Mouse (Mus musculus): ENCODE data around the gene Svs3b. TPM values are rescaled to one million over a fixed set of nuclear protein-coding genes. Genes with fewer than 3 reads are reported as not detected.
"Not testable (repeated sequence)": the region's sequence is repeated elsewhere in the genome, so short reads cannot be mapped to it uniquely, and the experiment has no call there.

Gene Svs3b
- not detected in 2 replicates for polyA plus RNA-seq (2012; ENCODE audit: insufficient read depth, low replicate concordance)

GRCm38 (mm10) chr2:164256540-164256939, at the start of gene Svs3b:
Gene Svs3b (minus strand): TSS chr2:164256640.
- not testable (repeated sequence) for H3K9me3 ChIP-seq; H3K4me1 ChIP-seq; H3K4me3 ChIP-seq (replicated peaks); H3K36me3 ChIP-seq (replicated peaks; ENCODE audit: low read length); H3K27me3 ChIP-seq (replicated peaks)

- H3K27me3 ChIP-seq (replicated peaks); H3K4me3 ChIP-seq (replicated peaks); H3K9me3 ChIP-seq; H3K4me1 ChIP-seq; H3K36me3 ChIP-seq (replicated peaks; ENCODE audit: low read length): not testable (repeated sequence)
Observed at GRCm38 (mm10) chr2:164288968-164289367, 32.5 kb upstream of the Svs3b start, which contains the start of gene Svs3a. Gene Svs3a (plus strand): TSS chr2:164289268.

GRCm38 (mm10) chr2:164278359-164278758, 21.9 kb upstream of the Svs3b start, which contains the start of gene Svs4:
Gene Svs4 (minus strand): TSS chr2:164278459.
- TF ChIP-seq FLI1 (IDR thresholded peaks at IDR 0.05; ENCODE audit: low read length), result no peak
- no peak for TF ChIP-seq GATA1 (IDR thresholded peaks at IDR 0.05; ENCODE audit: borderline replicate concordance, low read length)
- Histone ChIP-seq H3K9me3 (no peaks in the 10 kb centered on the region), H3K27me3 (replicated peaks) (no peaks in the 10 kb centered on the region), H3K4me3 (replicated peaks) (no peak within 1 kb of the TSS), H3K36me3 (replicated peaks; ENCODE audit: low read length) (no peaks in the 10 kb centered on the region), H3K4me1 (no peaks in the 10 kb centered on the region)

- Histone ChIP-seq H3K27me3 (replicated peaks) (peaks cover 9% of the 10 kb centered on the region), H3K4me3 (replicated peaks) (no peak within 1 kb of the TSS), H3K9me3 (no peaks in the 10 kb centered on the region), H3K36me3 (replicated peaks; ENCODE audit: low read length) (no peaks in the 10 kb centered on the region), H3K4me1 (no peaks in the 10 kb centered on the region)
- no peak for TF ChIP-seq FLI1 (IDR thresholded peaks at IDR 0.05; ENCODE audit: low read length)
- TF ChIP-seq GATA1 (IDR thresholded peaks at IDR 0.05; ENCODE audit: borderline replicate concordance, low read length), result no peak
Observed at GRCm38 (mm10) chr2:164238366-164238765, 18.1 kb downstream of the Svs3b start, which contains the start of gene Svs2. Gene Svs2 (minus strand): TSS chr2:164238466.

DNA sequence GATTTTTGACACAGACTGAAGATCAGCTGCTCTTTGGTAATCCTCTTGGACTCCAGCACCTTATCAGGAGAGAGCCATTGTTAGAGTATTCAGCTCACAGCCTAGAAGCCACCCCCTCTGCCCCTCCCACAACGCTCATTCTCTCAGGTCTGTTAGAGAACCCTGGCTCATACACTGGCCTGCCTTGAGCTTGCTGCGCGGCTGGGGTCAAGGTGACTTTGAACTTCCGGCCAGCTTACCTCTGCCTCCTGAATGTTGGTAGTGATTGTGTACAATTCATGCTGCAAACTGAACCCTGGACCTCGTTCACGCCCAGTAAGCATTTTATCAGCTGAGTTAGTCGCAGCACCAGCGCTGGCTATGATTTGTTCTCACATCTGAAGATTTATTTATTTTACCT, 23.8 kb downstream of the Svs3b start:
- H3K36me3 ChIP-seq (replicated peaks; ENCODE audit: low read length), result no peaks in the 10 kb centered on the region
- H3K27me3 ChIP-seq (replicated peaks), result peaks cover 8% of the 10 kb centered on the region
- TF ChIP-seq GATA1 (IDR thresholded peaks at IDR 0.05; ENCODE audit: borderline replicate concordance, low read length), result no peak
- no peak for TF ChIP-seq FLI1 (IDR thresholded peaks at IDR 0.05; ENCODE audit: low read length)
- H3K4me1 ChIP-seq, result no peaks in the 10 kb centered on the region
- H3K9me3 ChIP-seq, result no peaks in the 10 kb centered on the region
- H3K4me3 ChIP-seq (replicated peaks), result no peak overlapping the region

GRCm38 (mm10) chr2:164228361-164229070, 27.9 kb downstream of the Svs3b start:
- Histone ChIP-seq H3K4me3 (replicated peaks) (no peak overlapping the region), H3K27me3 (replicated peaks) (peaks cover 7% of the 10 kb centered on the region), H3K4me1 (no peaks in the 10 kb centered on the region), H3K9me3 (no peaks in the 10 kb centered on the region), H3K36me3 (replicated peaks; ENCODE audit: low read length) (no peaks in the 10 kb centered on the region)
- no peak for TF ChIP-seq GATA1 (IDR thresholded peaks at IDR 0.05; ENCODE audit: borderline replicate concordance, low read length)
- TF ChIP-seq FLI1 (IDR thresholded peaks at IDR 0.05; ENCODE audit: low read length), result no peak

GRCm38 (mm10) chr2:164221522-164221921, 34.9 kb downstream of the Svs3b start, which contains the start of gene Wfdc15b:
Gene Wfdc15b (minus strand): TSS chr2:164221660.
- peaks cover 17% of the 10 kb centered on the region for H3K27me3 ChIP-seq (replicated peaks)
- H3K36me3 ChIP-seq (replicated peaks; ENCODE audit: low read length), result no peaks in the 10 kb centered on the region
- TF ChIP-seq GATA1 (IDR thresholded peaks at IDR 0.05; ENCODE audit: borderline replicate concordance, low read length) (no peak), FLI1 (IDR thresholded peaks at IDR 0.05; ENCODE audit: low read length) (no peak)
- H3K4me3 ChIP-seq (replicated peaks), result no peak within 1 kb of the TSS
- no peaks in the 10 kb centered on the region for H3K4me1 ChIP-seq
- no peaks in the 10 kb centered on the region for H3K9me3 ChIP-seq

DNA sequence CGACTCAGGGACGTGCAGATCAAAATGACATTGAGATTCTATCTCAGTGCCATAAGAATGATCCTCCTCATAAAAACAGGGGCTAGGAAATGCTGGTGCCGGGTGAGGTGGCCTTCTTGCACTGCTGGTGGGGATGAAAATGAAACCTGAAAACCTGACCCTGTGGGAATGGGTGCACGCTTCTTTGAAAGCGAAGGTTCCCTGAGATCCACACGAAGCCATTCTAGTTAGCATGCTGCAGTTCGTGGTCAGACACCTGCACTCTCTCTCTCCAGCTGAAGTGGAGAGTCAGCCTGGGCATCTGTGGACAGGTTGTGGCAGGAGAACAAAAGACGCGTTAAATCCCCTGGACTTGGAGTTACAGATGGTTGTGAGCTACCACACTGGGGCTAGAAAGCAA, 37.1 kb downstream of the Svs3b start:
- Histone ChIP-seq H3K36me3 (replicated peaks; ENCODE audit: low read length) (no peaks in the 10 kb centered on the region), H3K4me3 (replicated peaks) (no peak overlapping the region), H3K4me1 (no peaks in the 10 kb centered on the region), H3K9me3 (no peaks in the 10 kb centered on the region), H3K27me3 (replicated peaks) (peaks cover 22% of the 10 kb centered on the region)
- no peak for TF ChIP-seq FLI1 (IDR thresholded peaks at IDR 0.05; ENCODE audit: low read length)
- no peak for TF ChIP-seq GATA1 (IDR thresholded peaks at IDR 0.05; ENCODE audit: borderline replicate concordance, low read length)

DNA sequence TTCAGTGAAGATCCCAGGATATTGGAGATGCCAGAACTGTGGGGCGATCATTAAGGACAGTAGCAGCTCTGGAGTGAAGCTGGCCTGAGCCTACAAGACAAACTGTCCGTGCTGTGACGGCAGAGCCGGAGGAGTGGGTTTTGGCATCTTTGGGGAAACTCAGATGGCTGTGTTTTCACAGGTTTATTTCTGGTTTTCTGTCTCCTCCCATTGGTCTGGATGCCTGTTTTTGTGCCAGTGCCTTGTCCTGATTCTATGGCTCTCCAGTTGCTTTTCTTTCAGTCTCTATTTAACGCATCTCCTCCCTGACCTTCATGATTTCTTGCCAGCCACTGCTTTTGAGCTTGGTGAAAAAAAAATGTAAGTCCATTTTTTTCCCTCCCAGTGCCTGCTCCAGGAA, 43.7 kb downstream of the Svs3b start:
- no peak for TF ChIP-seq GATA1 (IDR thresholded peaks at IDR 0.05; ENCODE audit: borderline replicate concordance, low read length)
- no peak for TF ChIP-seq FLI1 (IDR thresholded peaks at IDR 0.05; ENCODE audit: low read length)
- H3K36me3 ChIP-seq (replicated peaks; ENCODE audit: low read length), result no peaks in the 10 kb centered on the region
- H3K9me3 ChIP-seq, result peaks cover 7% of the 10 kb centered on the region

GRCm38 (mm10) chr2:164210892-164211291, 45.5 kb downstream of the Svs3b start:
- H3K27me3 ChIP-seq (replicated peaks), result peaks cover 23% of the 10 kb centered on the region

More for the DNA sequence above, 43.7 kb downstream of the Svs3b start:
- Histone ChIP-seq H3K4me3 (replicated peaks) (no peak overlapping the region), H3K4me1 (no peaks in the 10 kb centered on the region), H3K27me3 (replicated peaks) (peaks cover 20% of the 10 kb centered on the region)

More at GRCm38 (mm10) chr2:164210892-164211291, 45.5 kb downstream of the Svs3b start:
- Histone ChIP-seq H3K4me3 (replicated peaks) (no peak overlapping the region), H3K36me3 (replicated peaks; ENCODE audit: low read length) (no peaks in the 10 kb centered on the region), H3K4me1 (no peaks in the 10 kb centered on the region), H3K9me3 (peaks cover 7% of the 10 kb centered on the region)
- TF ChIP-seq GATA1 (IDR thresholded peaks at IDR 0.05; ENCODE audit: borderline replicate concordance, low read length), result no peak
- TF ChIP-seq FLI1 (IDR thresholded peaks at IDR 0.05; ENCODE audit: low read length), result no peak

Data from megakaryocyte, embryonic 14.5 days (primary cell).